Mouse (Mus musculus) lung, postnatal 36 days (tissue): ENCODE results near the gene Pank3.

Experiments
- DNase-seq: peaks from one replicate; pipeline ENCODE4 v3.0.0; 2022; ENCODE audit warnings: mixed read lengths

Pank3 gene

DNA sequence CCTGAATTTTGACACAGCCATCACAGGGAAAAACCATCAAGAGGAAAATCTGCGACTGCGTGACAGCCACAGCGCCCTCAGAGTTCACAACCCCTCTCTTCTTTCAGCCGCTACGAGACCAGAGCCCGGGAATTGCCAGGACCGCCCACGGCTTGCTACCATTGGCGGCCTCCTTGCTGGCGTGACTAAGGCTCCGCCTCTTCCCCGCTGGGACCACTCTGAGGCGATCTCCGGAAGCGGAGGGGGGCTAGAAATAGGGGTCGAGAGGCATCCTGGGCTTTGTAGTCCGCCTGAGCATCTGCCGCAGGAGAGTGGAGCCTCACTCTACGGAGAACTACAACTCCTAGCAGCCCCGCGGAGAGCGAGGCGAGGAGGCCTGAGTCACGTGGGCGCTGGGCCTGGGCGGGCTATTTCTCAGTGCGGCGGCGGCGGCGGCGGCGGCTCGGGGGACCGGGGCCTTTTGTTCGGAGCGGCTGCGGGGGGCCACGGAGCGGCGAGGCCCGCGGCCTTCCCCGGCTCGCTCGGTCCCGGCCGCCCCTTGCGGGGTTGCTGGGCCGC, at the start of gene Pank3:
Pank3 (plus strand) TSS at position 297 of the 558 bp plus-strand sequence.
- peak; percentile 99 for DNase-seq

DNA sequence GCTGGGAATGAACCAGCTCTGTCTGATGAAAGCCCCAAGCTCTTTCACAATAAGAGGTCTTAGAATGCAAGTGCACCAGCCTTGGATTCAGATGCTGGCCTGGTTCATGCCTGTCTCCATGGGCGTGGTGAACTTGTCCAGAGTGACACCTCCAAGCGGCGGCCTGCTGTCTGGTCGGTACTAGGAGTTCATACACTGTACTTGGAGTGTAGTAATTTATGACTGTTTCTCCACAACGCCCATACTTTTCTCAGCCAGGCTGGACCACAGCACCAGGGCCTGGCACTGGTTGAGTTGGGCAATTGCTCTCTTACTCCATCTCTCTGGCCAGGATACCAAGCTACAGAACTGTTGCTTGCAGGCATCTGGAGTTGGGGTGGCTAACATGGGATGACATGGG, 45.4 kb upstream of the Pank3 start:
- DNase-seq = no peak

DNA sequence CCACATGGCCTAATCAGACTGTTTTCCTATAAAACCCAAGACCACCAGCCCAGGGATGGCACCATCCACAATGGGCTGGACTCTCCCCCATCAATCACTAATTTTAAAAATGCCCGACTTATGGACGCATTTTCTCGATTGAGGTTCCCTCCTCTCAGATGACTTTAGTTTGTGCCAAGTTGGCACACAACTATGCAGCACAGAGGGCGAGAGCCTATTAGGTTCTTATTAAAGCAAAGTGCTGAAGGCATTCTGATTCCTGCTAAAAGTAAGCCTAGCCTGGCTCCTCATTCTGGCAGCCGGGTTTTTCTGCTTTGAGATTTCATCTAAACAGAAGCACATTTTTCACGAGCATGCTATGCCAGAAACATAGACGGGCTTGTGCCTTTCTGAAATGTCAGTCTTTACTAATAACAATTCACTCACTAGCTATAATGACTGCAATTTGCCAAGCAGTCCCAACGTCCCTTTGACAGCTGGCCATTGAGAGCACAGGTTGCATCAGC, 42.9 kb upstream of the Pank3 start:
- DNase-seq = no peak

DNA sequence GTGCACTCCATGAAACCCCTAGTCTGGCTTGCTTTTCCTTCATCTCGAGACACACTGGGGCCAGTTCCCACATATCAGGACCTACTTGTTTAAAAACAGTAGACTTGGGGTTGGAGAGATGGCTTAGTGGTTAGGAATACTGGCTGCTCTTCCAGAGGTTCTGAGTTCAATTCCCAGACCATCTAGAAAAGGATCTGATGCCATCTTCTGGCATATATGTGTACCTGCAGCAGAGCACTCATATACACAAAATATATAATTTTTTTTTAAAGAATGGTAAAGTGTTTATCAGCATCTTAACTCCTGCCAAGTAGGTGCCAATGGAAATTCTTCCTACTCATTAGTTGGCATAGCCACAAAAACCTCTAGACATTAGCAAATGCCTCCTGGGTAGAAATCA, 41.1 kb upstream of the Pank3 start:
- DNase-seq = no peak

DNA sequence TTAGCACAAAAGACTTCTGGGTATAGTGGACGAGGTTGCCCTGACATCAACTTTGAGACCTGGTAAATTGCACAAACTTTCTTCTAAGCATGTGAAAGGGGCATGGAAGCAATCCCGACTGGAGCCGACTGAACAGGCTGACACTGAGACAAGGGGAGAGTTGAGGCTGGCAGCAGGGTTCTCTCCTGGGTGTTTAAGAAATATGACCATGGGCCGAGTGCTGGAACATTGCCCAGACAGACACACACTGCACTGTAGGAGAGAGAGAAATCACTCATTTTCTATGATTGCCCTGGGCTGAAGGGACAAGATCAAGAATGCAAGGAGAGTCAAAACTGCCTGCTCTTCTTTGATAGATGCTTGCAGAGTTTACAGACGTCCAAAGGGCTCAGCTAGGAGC, 40.1 kb upstream of the Pank3 start:
- DNase-seq = no peak

DNA sequence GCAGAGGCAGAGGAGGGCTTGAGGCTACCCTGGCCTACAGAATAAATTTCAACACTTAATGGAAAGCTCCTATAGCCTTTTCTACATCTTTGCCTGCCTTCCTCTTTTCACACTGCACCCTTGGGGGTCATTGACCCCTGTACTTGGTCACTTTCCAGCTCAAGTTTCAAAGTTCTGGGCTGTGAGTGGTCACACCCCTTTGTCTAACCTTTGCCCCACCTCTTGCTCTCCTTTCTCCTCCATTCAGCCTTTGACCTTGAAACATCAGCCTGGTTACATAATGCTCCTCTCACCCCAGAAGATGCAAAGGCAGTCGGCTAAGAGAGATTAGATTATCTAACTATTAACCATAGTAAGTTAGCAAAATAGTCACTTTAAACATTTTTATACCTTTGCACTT, 36.9 kb upstream of the Pank3 start:
- DNase-seq = no peak

DNA sequence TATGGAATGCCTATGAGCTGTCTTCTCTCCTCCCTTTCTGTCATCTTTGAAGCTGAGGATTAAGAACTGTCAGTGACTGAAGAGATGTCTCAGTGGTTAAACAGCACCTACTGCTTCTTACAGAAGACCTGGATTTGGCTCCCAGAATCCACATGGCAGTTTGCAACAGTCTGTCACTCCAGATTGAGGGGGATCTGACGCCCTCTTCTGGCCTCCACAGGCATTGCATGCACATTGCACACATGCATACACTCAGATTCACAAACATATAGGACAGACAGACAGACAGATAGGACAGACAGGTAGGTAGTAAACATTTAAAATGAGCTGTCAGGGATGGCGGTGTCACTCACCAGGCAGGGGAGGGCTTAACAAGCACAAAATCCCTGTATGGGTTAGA, 32.5 kb upstream of the Pank3 start:
- DNase-seq = no peak

DNA sequence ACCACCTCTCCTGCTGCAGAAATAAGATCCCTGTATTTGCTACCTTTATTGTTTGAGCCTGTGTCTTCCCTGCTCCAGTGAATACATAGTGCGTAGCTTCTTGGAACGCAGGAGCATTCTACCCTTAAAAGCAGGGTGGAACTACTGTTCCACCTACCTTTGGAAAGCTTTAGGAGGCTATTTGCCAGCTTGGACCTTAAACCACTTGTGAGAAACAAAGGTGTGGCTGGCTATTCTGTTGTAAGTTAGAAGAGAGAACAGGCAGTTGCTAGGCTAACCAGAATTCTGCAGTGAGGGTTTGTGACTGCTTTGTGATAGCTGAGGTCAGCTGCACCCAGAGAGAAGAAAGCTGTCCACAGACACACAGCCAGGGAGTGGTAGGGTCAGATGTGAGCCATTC, 32.0 kb upstream of the Pank3 start:
- peak; percentile 54 for DNase-seq

DNA sequence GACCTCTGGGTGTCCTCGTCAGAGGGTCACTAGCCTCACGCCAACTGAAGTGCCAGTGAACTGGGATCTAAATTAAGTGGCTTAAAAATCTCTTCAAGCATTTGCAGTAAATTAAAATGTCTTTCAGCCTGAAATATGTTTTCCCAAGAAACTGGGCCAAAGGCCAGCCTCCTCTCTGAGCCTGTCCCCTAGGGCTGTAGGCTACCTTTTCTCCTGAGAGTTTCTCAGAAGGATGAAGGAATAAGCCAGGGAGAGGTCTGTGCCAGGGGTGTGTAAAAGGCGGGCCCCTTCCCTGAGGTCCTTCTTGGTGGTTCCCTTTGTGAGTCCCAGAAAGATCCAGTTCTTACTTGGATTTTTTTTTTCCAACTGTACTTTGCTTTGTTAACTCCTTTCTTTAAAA, 31.2 kb upstream of the Pank3 start:
- no peak for DNase-seq

DNA sequence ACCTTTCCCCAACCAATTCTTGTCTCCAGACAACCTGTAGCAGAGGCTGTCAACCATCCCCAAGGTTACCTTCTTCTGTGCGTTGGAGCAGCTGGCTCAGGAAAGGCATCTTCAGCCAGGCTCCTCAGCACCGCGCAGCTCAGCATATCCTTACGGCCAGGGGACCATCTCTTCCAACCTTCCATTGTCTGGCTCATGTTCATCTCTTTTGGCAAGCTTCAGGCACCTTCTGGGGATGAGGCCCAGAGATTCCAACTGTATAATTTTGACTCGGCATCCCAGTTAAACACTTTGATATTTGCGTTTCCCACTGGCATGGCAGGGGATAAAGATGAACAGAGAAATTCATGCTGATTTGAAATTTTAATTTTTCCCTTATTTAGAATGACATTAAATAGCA, 25.7 kb upstream of the Pank3 start:
- DNase-seq = no peak

DNA sequence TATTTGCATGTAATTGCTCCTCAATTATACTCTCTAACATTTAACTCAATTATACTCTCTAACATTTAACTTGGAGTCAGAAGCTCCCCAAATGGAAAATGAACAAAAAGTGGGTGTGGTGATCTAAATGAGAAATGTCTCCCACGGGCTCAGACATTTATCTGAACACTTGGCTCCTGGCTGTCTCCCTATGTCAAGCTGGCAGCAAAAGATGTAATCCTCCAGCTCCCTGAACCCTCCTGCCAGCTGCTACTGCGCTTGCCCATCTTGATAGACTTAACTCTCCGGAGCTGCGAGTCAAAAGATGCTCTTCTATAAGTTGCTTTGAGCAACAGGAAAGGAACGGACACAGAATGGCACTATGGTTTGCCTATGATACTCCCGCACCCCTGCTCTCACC, 24.7 kb upstream of the Pank3 start:
- DNase-seq = no peak

DNA sequence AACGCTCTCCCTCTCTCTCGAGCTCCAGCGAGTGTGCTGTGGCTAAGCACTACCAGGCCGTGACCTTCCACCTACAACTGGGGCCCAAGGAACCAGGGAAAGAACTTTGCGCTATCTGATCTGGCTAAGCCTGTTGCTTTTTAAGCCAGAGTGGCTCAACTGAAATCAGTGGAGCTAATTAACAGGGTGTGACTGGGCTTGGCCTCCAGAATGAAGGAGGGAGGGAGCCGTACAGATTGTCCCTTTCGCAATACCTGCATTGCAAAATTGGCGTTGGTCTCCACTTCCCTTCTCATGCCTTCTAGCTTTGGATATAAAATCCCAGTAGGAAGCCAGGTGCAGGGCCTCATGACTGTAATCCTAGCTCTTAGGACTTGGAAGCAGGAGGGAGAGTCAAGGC, 18.7 kb upstream of the Pank3 start:
- peak; percentile 92 for DNase-seq

DNA sequence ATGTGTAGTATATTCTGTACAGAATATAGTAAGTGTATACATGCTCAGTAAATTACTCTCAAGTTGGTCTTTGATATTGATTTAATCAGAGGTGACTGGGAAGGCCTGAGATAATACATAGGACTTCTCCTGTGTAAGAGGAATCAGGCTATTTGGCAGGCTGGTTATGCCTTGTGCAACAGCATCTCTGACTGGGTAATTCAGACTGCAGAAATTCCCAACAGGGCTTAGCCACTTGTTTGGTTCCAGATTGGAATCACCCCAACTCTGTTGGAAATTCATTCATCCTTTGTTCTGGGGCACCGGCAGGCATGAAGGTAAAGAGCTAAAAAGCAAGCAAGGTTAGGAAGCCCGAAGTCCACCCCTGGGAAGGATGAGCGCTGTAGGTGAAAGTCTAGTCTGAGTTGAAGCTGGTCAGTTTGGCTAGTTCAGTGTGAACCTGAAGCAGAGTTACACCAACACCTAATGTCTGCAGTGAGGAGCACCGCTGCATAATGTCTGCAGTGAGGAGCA, 14.3 kb upstream of the Pank3 start:
- no peak for DNase-seq

DNA sequence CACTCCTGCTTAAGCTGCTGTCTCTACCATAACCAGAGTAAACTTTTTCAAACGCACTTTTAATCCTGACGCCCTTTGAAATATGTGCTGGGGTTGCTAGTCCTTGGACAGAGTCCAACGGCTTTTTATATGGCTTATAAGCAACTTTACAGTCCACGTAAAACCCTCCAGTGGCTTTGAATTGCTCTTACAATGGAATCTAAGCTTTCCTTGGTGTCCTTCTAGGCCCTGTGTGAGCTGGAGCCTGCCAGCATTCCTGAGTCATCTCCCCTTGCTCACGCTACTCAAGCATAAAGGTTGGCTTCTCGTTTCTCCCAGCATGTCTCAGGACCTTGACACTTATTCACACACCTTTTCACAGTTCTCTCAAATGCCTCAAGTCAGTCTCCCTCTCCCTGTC, 13.7 kb upstream of the Pank3 start:
- no peak for DNase-seq

DNA sequence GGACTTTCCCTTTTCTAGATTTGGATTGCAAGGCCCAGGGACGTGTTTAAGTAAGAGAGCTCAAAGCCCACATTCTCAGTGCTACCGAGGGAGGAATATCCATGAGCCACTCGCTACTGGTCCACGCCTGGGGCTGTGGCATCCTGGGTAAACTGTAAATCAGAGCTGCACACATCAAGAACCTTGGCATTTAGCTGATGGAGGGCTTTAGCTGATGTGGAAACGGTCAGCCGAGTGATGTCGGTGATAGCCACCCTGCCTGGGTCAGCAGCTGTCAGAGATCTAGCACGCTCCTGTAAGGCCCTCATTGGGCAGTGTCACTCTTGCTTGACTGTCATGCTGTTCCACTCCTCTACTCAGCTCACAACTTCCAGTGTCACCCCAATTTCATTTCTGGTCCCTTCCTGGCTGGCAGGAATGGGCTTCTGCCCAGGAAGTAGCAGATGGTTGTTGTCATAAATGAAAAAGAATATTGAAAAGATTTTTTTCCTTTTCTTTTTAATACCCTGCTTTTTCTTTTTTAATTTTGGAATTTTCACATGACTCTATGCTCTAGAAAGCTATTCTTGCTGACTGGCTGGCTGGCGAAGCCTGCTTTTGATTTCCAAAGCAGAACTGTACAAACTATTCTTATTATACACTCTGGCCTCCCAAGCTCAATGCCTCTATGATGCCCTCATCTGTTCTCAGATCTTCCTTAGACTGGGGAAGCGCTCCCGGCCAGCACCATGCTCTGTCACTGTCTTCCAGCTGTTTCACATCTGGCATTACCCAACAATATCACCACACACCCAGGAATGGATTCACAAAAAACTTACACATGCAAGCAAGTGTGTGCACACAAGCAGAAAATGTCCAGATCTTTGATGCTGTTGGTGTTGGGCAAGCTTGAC, 12.6 kb upstream of the Pank3 start:
- DNase-seq = no peak

DNA sequence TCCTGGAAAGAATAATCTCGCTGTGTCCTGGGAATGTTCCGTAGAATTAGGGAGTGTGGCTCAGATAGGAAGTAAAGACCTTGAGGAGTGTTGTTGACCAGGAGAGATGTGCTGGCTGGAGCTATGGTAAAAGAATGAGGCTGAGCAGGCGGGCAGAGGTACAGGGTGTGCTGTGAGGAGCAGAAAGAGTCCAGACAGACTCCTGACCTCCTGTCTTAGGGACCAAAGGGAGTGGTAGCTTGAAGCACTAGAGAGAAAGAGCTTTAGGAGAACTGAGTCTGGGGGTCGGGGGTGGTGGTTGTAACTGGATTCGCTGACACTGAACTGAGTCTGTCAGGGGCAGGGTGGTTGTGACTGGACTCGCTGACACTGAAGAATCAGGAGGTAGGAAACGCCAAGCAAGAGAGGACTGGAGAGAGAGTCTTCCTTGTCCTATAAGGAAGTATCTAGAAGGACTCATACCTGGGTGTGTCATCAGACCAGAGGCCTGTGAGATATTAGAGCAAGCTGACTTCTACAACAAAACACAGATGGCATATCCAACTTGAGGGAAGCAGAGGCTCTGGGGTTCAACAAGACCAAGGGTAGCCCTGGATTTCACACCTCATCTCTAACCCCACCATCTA, 9.2 kb upstream of the Pank3 start:
- DNase-seq = no peak

DNA sequence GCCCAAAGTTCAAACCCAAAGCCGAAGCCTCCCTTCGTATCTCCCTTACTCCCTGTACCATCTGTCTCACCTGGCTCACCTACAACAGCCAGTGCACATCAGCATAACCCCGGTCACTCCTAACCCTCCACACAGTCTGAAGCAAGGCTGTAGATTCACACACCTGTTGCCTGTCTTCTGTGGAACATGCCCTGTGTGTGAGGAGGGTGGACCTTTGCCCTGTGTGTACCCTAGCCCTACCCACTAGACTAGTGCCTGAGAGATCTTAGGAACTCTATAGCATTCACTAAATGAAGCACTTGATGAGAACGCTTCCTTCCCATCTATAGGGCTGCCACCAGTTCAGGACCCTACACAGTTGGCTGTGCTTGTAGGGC, 8.7 kb upstream of the Pank3 start:
- DNase-seq = no peak

DNA sequence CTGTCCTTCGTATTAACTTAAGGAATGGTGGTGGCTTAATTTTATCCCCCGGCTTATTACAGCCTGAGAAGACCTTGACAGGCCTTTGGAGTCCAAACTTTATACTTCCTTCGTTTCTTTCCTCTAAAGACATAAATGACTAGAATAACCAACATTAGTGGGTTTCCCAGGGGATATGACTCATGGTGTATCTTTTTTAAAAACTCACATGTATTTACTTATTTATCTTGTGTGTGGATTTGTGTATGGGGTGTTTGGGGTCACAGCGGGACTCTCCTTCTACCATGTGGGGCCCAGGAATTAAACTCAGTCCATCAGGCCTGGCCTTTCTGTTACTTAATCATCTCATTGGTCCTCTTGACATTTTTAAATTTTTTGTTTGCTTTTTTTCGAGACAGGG, 2.4 kb upstream of the Pank3 start:
- no peak for DNase-seq

DNA sequence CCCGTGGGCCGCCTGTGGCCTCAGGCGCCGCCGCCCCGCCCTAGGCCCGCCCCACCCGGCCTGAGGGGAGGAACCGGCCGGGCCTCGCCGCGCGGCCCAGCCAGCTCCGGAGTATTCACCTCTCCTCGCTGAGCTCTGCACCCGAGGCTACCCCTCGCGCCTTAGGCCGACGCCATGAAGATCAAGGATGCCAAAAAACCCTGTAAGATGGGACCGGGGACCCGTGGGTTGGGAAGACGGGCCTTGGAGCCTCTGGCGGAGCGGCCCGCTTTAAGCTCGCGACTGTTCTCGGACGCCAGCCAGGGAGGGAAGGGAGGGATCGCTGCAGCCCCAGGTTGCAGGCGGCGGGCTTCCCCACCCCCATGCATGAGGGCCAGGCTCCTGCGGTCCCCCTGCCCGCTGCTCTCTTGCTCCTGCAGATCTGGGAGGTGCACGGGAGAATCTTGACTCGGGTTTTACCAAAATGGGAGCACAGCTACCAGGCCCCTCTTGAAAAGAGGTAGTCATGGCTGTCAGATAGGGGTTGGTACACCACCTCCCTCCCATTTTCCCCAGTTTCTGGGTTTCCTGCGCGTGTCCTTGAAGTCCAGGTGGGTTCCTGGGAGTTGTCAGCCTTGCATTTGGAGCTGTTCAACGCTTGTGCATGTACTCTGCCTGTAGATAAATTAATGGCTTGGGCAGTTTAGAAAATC, 608 bp downstream of the Pank3 start:
- peak; percentile 76 for DNase-seq

DNA sequence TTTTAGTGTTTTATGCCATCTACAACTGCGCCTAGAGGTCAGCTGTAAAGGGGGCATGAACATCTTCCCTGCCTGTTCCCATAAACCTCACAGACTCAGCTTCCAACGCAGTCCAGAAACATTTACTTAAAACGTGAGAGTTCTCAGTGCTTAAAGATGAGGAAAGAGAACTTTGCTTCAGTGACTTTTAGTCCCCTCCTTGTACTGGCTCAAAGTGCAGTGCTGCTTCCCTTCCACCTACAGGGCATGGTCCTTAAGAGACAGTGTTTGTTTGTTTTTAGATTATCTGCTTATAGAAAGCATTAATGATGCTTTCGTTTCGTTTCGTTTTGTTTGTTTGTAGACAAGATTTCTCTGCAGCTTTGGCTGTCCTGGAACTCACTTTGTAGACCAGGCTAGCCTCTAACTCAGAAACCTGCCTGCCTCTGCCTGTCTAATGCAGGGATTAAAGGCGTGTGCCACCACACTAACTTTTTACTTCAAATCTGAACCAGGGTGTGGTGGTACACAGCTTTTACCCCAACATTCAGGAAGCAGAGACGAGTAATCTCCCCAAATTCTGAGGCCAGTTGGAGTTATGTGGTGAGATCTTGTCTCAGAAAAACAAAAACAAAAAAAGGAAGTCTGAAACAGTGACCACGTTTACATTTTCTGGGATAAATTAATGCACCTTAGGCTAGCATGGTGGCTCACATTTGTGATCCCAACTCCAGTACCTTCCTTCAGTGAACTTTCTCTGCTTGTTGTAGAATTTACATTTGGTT, 1.6 kb downstream of the Pank3 start:
- DNase-seq = no peak

DNA sequence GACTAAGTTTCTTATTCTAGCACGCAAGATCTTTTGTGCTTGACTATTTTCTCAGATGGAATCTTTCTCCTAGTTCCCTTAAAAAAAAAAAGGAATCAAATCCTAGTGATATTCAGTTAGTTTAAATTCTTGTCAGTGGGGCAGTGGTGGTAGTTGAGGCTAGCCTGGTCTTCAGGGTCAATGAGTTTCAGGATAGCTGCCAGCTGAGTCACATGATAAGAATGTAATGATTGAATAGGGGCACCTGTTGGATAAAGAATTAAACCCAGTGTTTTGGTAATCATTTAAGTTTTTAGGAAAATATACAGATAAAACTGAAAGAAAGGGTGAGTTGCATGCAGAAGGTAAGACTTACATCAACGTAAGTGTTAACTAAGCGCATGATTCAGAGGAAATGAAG, 6.3 kb downstream of the Pank3 start:
- no peak for DNase-seq

DNA sequence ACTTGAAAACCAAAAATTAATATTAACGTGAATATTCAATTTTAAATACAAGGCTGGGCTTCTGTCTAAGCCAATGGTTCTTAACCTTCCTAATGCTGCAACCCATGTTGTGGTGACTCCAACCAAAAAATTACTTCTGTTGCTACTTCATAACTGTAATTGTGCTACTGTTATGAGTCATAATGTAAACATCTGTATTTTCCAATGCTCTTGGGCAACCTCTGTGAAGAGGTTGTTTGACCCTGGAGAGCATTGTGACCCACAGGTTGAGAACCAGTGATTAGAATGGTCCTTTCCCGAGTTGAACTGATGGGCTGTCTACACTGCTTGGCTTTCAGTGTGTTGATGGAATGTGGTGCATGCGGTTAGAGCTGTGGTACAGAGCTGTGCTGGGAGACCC, 7.2 kb downstream of the Pank3 start:
- DNase-seq = peak; percentile 44

DNA sequence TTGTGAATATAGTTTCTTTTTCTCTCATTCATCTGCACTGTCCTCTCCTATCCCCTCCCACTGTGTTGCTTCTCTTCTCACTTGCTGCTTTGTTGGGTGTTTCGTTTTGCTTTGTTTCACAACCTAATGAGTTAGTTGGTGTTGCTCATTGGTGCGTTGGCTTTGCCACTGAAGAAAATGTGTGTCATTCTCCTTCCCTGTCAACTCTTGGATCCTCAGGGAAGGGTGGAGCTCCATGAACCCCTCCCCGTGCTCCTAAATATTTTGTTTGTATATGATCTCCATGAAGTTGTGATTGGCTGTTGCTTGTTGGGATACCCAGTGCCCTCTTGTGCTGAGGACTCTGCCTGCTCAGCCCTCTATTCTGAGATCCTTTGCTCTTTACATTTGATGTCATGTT, 11.1 kb downstream of the Pank3 start:
- peak; percentile 9 for DNase-seq
